Mouse (Mus musculus): ENCODE data around the gene Ear10. TPM values are rescaled to one million over a fixed set of nuclear protein-coding genes. Genes with fewer than 3 reads are reported as not detected.

The Ear10 gene
- polyA plus RNA-seq (2015; fragmentation: Nextera tagmentation; extraction: Ambion mirVana), result not detected in 2 replicates

GRCm38 (mm10) chr14:43923459-43923858, at the start of gene Ear10:
TSS of gene Ear10 (minus strand) at chr14:43923559.

GRCm38 (mm10) chr14:43956769-43957168, 33.4 kb upstream of the Ear10 start, which contains the start of gene Ang5:
TSS of gene Ang5 (plus strand) at chr14:43957069.

GRCm38 (mm10) chr14:43924688-43925403, 1.5 kb upstream of the Ear10 start, which contains the start of gene Gm8113:
TSS of gene Gm8113 (plus strand) at chr14:43925390.

GRCm38 (mm10) chr14:43875417-43875816, 47.9 kb downstream of the Ear10 start, which contains the start of gene Ear1:
TSS of gene Ear1 (minus strand) at chr14:43875517.

Other genes starting within 250 kb of the Ear10 start
- gene Gm8165, start 246.4 kb downstream of the Ear10 start, polyA plus RNA-seq (2015; fragmentation: Nextera tagmentation; extraction: Ambion mirVana), result not detected in 2 replicates
- 0.68 and 1.2 TPM in 2 replicates for gene Gm7324, start 225.7 kb downstream of the Ear10 start, polyA plus RNA-seq (2015; fragmentation: Nextera tagmentation; extraction: Ambion mirVana)
- gene Gm16506, start 196.1 kb downstream of the Ear10 start, polyA plus RNA-seq (2015; fragmentation: Nextera tagmentation; extraction: Ambion mirVana), result not detected in 2 replicates
- 0.07 TPM in 1 of 2 replicates, not detected in the other for gene Gm6526, start 175.7 kb downstream of the Ear10 start, polyA plus RNA-seq (2015; fragmentation: Nextera tagmentation; extraction: Ambion mirVana)
- gene Gm8180, start 138.8 kb downstream of the Ear10 start, polyA plus RNA-seq (2015; fragmentation: Nextera tagmentation; extraction: Ambion mirVana), result not detected in 2 replicates
- 0.39 and 0.54 TPM in 2 replicates for gene Ear1, start 48.0 kb downstream of the Ear10 start, polyA plus RNA-seq (2015; fragmentation: Nextera tagmentation; extraction: Ambion mirVana)
- gene Gm8113, start 1.8 kb upstream of the Ear10 start, polyA plus RNA-seq (2015; fragmentation: Nextera tagmentation; extraction: Ambion mirVana), result 6.8 and 7.0 TPM in 2 replicates
- gene Ang5, start 33.5 kb upstream of the Ear10 start, polyA plus RNA-seq (2015; fragmentation: Nextera tagmentation; extraction: Ambion mirVana), result not detected in 2 replicates
- gene Ang6, start 78.7 kb upstream of the Ear10 start, polyA plus RNA-seq (2015; fragmentation: Nextera tagmentation; extraction: Ambion mirVana), result not detected in 2 replicates
- gene Ear2, start 179.1 kb upstream of the Ear10 start, polyA plus RNA-seq (2015; fragmentation: Nextera tagmentation; extraction: Ambion mirVana), result 3.6 and 6.8 TPM in 2 replicates
- gene Gm3327, start 200.3 kb upstream of the Ear10 start, polyA plus RNA-seq (2015; fragmentation: Nextera tagmentation; extraction: Ambion mirVana), result not detected in 2 replicates

All from adrenal gland, postnatal 0 days (tissue).